Mouse (Mus musculus): Measurements from ENCODE around the gene Slc7a15. TPM values are rescaled to one million over a fixed set of nuclear protein-coding genes. Genes with fewer than 3 reads are reported as not detected.
"Not testable (repeated sequence)": the region's sequence is repeated elsewhere in the genome, so short reads cannot be mapped to it uniquely, and the experiment has no call there.

The Slc7a15 gene
- total and polyA plus RNA-seq, 3 experiments: not detected

DNA sequence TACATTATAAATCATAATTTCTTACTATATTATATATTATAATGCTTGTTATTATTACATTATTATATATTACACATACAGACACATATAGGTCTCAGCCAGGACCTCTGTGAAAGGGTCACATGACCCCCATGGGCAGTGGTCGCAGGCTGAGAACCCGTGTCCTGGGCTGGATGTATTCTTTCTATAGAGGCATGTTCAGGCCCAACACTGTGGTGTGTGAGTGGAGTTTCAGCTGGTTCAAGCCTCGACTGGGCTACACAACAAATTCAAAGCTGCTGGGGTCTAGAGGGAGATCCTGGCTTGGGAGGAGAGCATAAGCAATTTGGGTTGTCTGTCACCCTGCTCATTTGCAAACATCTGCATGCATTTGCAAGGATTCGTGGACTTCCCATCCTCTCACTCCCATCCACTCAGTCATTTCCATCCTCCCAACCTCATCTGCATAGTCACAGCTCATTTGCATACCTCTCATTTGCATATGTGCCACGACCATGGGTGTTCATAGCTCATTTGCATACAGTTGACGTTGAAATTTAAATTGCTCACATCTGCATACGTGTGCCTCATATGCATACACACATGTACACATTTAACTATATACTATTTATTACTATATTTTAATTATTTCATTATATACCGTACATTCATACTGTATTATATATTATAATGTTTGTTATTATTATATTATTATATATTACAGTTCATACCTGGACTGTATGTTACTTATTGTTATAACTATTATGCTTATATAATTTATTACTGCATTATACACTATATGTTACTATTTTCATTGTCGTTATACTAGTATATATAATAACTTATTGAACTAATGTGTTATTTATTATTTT lies 21.2 kb upstream of the Slc7a15 start:
- no peak for TF ChIP-seq GATA2 (IDR thresholded peaks at IDR 0.05; ENCODE audit: borderline replicate concordance, low read depth, low read length)
- no peak for TF ChIP-seq TAL1 (conservative IDR thresholded peaks at IDR 0.05; ENCODE audit: low read depth, low read length)
- TF ChIP-seq POLR2AphosphoS5 (IDR thresholded peaks at IDR 0.05; ENCODE audit: insufficient replicate concordance, low read depth, low read length): no peak
- no peak for TF ChIP-seq GATA1 (IDR thresholded peaks at IDR 0.05; ENCODE audit: borderline replicate concordance, low read length)
- no peak overlapping the region for H3K4me3 ChIP-seq (ENCODE audit: low read depth, low read length)
- no peaks in the 10 kb centered on the region for H3K27me3 ChIP-seq (ENCODE audit: insufficient read depth, low read length)
- peaks cover 4% of the 10 kb centered on the region; the same call in 1 of the 2 replicates for H3K9me3 ChIP-seq (replicated peaks)
- H3K4me1 ChIP-seq (ENCODE audit: insufficient read depth, low read depth, low read length): no peaks in the 10 kb centered on the region
- DNase-seq (ENCODE audit: low spot score): no peak
- H3K36me3 ChIP-seq (replicated peaks): peaks cover 4% of the 10 kb centered on the region
- no peak for ATAC-seq (ENCODE audit: extremely low read depth, insufficient number of reproducible peaks, low FRiP score, poor library complexity, severe bottlenecking)

GRCm38 (mm10) chr12:8618271-8618670 lies 19.4 kb upstream of the Slc7a15 start:
- Histone ChIP-seq H3K9me3 (replicated peaks) (peaks cover 4% of the 10 kb centered on the region; the same call in 1 of the 2 replicates), H3K4me1 (ENCODE audit: insufficient read depth, low read depth, low read length) (no peaks in the 10 kb centered on the region), H3K27me3 (ENCODE audit: insufficient read depth, low read length) (no peaks in the 10 kb centered on the region), H3K36me3 (replicated peaks) (peaks cover 4% of the 10 kb centered on the region), H3K4me3 (ENCODE audit: low read depth, low read length) (no peak overlapping the region)
- DNase-seq (ENCODE audit: low spot score) (no peak), ATAC-seq (ENCODE audit: extremely low read depth, insufficient number of reproducible peaks, low FRiP score, poor library complexity, severe bottlenecking) (no peak)
- no peak for TF ChIP-seq TAL1 (conservative IDR thresholded peaks at IDR 0.05; ENCODE audit: low read depth, low read length)
- TF ChIP-seq CTCF (IDR thresholded peaks at IDR 0.05; ENCODE audit: low read depth, low read length): no peak
- TF ChIP-seq GATA1 (IDR thresholded peaks at IDR 0.05; ENCODE audit: borderline replicate concordance, low read length): no peak
- no peak for TF ChIP-seq POLR2AphosphoS5 (IDR thresholded peaks at IDR 0.05; ENCODE audit: insufficient replicate concordance, low read depth, low read length)
- TF ChIP-seq GATA2 (IDR thresholded peaks at IDR 0.05; ENCODE audit: borderline replicate concordance, low read depth, low read length): no peak

GRCm38 (mm10) chr12:8609070-8609469 lies 10.2 kb upstream of the Slc7a15 start:
- ATAC-seq (ENCODE audit: extremely low read depth, insufficient number of reproducible peaks, low FRiP score, poor library complexity, severe bottlenecking) (no peak), DNase-seq (ENCODE audit: low spot score) (no peak)
- Histone ChIP-seq H3K4me1 (ENCODE audit: insufficient read depth, low read depth, low read length) (no peaks in the 10 kb centered on the region), H3K27me3 (ENCODE audit: insufficient read depth, low read length) (no peaks in the 10 kb centered on the region), H3K4me3 (ENCODE audit: low read depth, low read length) (no peak overlapping the region), H3K36me3 (replicated peaks) (no peaks in the 10 kb centered on the region), H3K9me3 (replicated peaks) (peaks cover 19% of the 10 kb centered on the region)
- TF ChIP-seq GATA1 (IDR thresholded peaks at IDR 0.05; ENCODE audit: borderline replicate concordance, low read length) (no peak), TAL1 (conservative IDR thresholded peaks at IDR 0.05; ENCODE audit: low read depth, low read length) (no peak), GATA2 (IDR thresholded peaks at IDR 0.05; ENCODE audit: borderline replicate concordance, low read depth, low read length) (no peak), CTCF (IDR thresholded peaks at IDR 0.05; ENCODE audit: low read depth, low read length) (no peak)

DNA sequence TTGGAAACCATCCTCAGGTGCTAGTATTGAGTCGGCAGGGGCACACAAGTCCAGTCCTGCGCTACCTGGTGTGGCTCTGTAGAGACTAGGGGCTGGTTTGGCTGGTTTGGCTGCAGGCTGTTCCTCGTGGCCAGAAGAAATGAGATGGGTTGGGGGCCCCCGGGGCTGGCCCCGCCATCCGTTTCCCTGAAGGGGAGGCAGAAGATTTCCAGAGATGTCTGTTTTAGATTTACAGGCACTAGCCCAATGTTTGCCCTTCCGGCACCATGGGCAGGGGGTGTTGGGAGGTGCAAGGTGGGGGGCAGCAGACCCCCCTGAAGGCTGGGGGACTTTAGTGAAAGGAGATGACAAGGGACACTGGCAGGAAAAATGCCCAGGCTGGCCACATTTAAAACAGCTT lies 3.3 kb downstream of the Slc7a15 start:
- no peaks in the 10 kb centered on the region for H3K36me3 ChIP-seq (replicated peaks)

DNA sequence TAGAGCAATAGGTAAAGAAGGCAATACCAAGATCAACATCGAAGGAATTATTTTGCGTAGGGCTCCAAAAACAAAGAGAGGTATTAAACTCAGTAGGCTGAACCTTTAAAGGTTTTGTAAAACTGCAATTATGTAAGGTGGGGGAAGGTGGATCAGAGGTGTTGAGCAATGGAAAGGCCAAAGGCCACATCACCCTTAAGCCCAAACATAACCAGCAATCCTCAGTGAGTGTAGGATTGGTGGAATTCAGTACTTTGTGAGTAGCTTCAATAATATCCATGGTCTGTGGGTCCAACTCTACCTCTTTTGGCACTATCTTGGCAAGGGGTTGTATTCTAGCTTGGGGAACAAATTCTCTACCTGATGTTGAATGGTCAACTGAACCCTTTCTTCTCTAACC lies 7.5 kb downstream of the Slc7a15 start:
- H3K4me3 ChIP-seq (ENCODE audit: low read depth, low read length); H3K4me1 ChIP-seq (ENCODE audit: insufficient read depth, low read depth, low read length); ATAC-seq (ENCODE audit: extremely low read depth, insufficient number of reproducible peaks, low FRiP score, poor library complexity, severe bottlenecking); DNase-seq (ENCODE audit: low spot score); H3K9me3 ChIP-seq (replicated peaks); H3K27me3 ChIP-seq (ENCODE audit: insufficient read depth, low read length); H3K36me3 ChIP-seq (replicated peaks): not testable (repeated sequence)

More for the DNA sequence above, 3.3 kb downstream of the Slc7a15 start:
- no peak for ATAC-seq (ENCODE audit: extremely low read depth, insufficient number of reproducible peaks, low FRiP score, poor library complexity, severe bottlenecking)
- Histone ChIP-seq H3K4me3 (ENCODE audit: low read depth, low read length) (no peak overlapping the region), H3K27me3 (ENCODE audit: insufficient read depth, low read length) (no peaks in the 10 kb centered on the region), H3K4me1 (ENCODE audit: insufficient read depth, low read depth, low read length) (no peaks in the 10 kb centered on the region), H3K9me3 (replicated peaks) (no peaks in the 10 kb centered on the region)
- TF ChIP-seq GATA1 (IDR thresholded peaks at IDR 0.05; ENCODE audit: borderline replicate concordance, low read length): no peak
- no peak for TF ChIP-seq GATA2 (IDR thresholded peaks at IDR 0.05; ENCODE audit: borderline replicate concordance, low read depth, low read length)
- no peak for TF ChIP-seq TAL1 (conservative IDR thresholded peaks at IDR 0.05; ENCODE audit: low read depth, low read length)
- no peak for TF ChIP-seq POLR2AphosphoS5 (IDR thresholded peaks at IDR 0.05; ENCODE audit: insufficient replicate concordance, low read depth, low read length)
- TF ChIP-seq CTCF (IDR thresholded peaks at IDR 0.05; ENCODE audit: low read depth, low read length): no peak
- DNase-seq (ENCODE audit: low spot score): no peak

DNA sequence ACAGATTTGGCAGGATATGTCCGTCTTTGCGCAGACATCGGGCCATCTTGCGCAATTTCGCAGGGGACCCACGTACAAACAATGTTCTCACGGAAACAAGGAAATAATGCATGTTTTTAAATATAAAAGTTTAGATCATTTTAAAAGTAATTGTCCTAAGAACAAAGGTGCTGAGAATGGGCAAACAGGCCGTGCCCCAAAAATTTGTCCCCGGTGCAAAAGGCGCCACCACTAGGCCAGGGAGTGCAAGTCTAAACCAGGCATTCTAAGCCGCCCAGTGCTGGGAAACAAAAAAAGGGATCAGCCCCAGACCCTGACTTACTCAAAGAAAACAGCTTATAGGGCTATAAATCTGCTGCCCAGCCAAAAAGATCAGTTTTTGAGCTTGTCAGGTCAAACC lies 25.5 kb downstream of the Slc7a15 start:
- Histone ChIP-seq H3K9me3 (replicated peaks) (no peaks in the 10 kb centered on the region), H3K4me3 (ENCODE audit: low read depth, low read length) (no peak overlapping the region), H3K27me3 (ENCODE audit: insufficient read depth, low read length) (no peaks in the 10 kb centered on the region), H3K4me1 (ENCODE audit: insufficient read depth, low read depth, low read length) (no peaks in the 10 kb centered on the region), H3K36me3 (replicated peaks) (no peaks in the 10 kb centered on the region)
- no peak for ATAC-seq (ENCODE audit: extremely low read depth, insufficient number of reproducible peaks, low FRiP score, poor library complexity, severe bottlenecking)
- DNase-seq (ENCODE audit: low spot score): no peak
- TF ChIP-seq GATA1 (IDR thresholded peaks at IDR 0.05; ENCODE audit: borderline replicate concordance, low read length): no peak
- no peak for TF ChIP-seq TAL1 (conservative IDR thresholded peaks at IDR 0.05; ENCODE audit: low read depth, low read length)
- no peak for TF ChIP-seq CTCF (IDR thresholded peaks at IDR 0.05; ENCODE audit: low read depth, low read length)
- no peak for TF ChIP-seq POLR2AphosphoS5 (IDR thresholded peaks at IDR 0.05; ENCODE audit: insufficient replicate concordance, low read depth, low read length)
- TF ChIP-seq GATA2 (IDR thresholded peaks at IDR 0.05; ENCODE audit: borderline replicate concordance, low read depth, low read length): no peak

DNA sequence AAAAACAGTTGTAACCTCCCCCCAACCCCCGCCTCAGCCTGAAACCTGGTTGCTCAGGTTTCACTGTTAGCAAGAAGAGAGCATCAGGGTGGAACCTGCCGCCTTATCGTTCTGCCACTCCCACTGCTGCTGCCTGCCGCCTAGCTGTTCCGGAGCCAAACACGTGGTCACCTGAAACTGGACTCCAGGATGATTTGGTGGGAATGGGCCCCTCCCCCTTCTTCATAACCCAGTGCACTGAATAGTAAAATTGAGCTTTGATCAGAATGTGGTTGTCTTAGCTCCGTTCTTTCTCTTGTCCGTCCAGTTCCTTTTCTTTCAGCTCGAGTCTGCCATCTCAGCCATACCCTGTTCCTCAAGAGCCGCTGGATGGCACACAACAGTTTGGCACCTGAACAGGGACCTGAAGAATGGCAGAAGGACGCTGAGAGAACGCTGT lies 26.9 kb downstream of the Slc7a15 start:
- H3K36me3 ChIP-seq (replicated peaks); H3K4me1 ChIP-seq (ENCODE audit: insufficient read depth, low read depth, low read length); H3K9me3 ChIP-seq (replicated peaks); H3K4me3 ChIP-seq (ENCODE audit: low read depth, low read length); DNase-seq (ENCODE audit: low spot score); H3K27me3 ChIP-seq (ENCODE audit: insufficient read depth, low read length); ATAC-seq (ENCODE audit: extremely low read depth, insufficient number of reproducible peaks, low FRiP score, poor library complexity, severe bottlenecking): not testable (repeated sequence)

DNA sequence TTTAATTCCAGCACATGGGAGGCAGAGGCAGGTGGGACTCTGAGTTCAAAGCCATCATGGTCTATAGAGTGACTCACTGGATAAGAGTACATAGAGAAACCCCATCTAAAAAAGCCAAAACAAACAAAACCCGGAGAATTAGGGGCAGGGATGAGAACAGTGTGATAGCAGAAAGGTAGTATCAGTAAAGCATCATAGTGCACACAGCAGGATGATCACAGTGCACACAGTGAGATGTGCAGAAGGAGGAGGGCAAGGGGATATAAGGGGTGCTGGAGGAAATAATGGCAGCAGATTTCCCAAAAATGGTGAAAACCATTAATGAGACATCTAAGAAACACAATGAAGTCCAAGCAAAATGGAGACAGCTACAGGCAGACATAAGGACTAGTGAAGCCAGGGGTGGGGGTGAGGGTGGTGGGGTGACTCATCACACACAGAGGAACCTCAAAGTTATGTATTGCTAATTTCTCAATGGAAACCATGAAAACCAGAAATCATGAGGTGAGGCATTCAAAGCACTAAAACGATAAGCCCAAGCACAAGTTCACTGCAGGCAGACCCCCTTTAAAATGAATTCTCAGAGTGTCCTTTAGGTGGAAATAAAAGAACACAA lies 27.5 kb downstream of the Slc7a15 start:
- not testable (repeated sequence) for ATAC-seq (ENCODE audit: extremely low read depth, insufficient number of reproducible peaks, low FRiP score, poor library complexity, severe bottlenecking); H3K9me3 ChIP-seq (replicated peaks); DNase-seq (ENCODE audit: low spot score); H3K27me3 ChIP-seq (ENCODE audit: insufficient read depth, low read length); H3K4me3 ChIP-seq (ENCODE audit: low read depth, low read length); H3K36me3 ChIP-seq (replicated peaks); H3K4me1 ChIP-seq (ENCODE audit: insufficient read depth, low read depth, low read length)

GRCm38 (mm10) chr12:8562213-8562612 lies 36.7 kb downstream of the Slc7a15 start:
- DNase-seq (ENCODE audit: low spot score); ATAC-seq (ENCODE audit: extremely low read depth, insufficient number of reproducible peaks, low FRiP score, poor library complexity, severe bottlenecking); H3K36me3 ChIP-seq (replicated peaks); H3K4me3 ChIP-seq (ENCODE audit: low read depth, low read length); H3K9me3 ChIP-seq (replicated peaks); H3K4me1 ChIP-seq (ENCODE audit: insufficient read depth, low read depth, low read length); H3K27me3 ChIP-seq (ENCODE audit: insufficient read depth, low read length): not testable (repeated sequence)

Data from G1E (cell line).